Mouse (Mus musculus): ENCODE results near the gene Nup85. TPM values are rescaled to one million over a fixed set of nuclear protein-coding genes. Genes with fewer than 3 reads are reported as not detected.

The Nup85 gene
- total RNA-seq, 2 experiments from 2014 or later: 17.2 to 18.6 TPM

GRCm38 (mm10) chr11:115586403-115586802, 22.2 kb downstream of the Nup85 start:
- TF ChIP-seq CTCF (IDR thresholded peaks at IDR 0.05): no peak
- DNase-seq: no peak
- intact Hi-C loops (cut with DNase I): no loop called here
- no peak overlapping the region for H3K4me3 ChIP-seq
- H3K27ac ChIP-seq: no peak overlapping the region

GRCm38 (mm10) chr11:115587984-115588383, 23.8 kb downstream of the Nup85 start:
- H3K27ac ChIP-seq: no peak overlapping the region
- intact Hi-C loops (cut with DNase I): no loop called here
- no peak overlapping the region for H3K4me3 ChIP-seq
- TF ChIP-seq CTCF (IDR thresholded peaks at IDR 0.05): no peak
- DNase-seq: no peak

- Histone ChIP-seq H3K4me3 (no peak overlapping the region), H3K27ac (peak overlapping the region; percentile 73)
- DNase-seq: no peak
- intact Hi-C loops (cut with DNase I): no loop called here
- no peak for TF ChIP-seq CTCF (IDR thresholded peaks at IDR 0.05)
Observed at GRCm38 (mm10) chr11:115590526-115591075, 26.4 kb downstream of the Nup85 start.

- Histone ChIP-seq H3K4me3 (no peak overlapping the region), H3K27ac (no peak overlapping the region)
- intact Hi-C loops (cut with DNase I): no loop called here
- DNase-seq: no peak
- TF ChIP-seq CTCF (IDR thresholded peaks at IDR 0.05): peak; percentile 18; the same call in 1 of the 2 replicates
Observed at GRCm38 (mm10) chr11:115595209-115595608, 31.0 kb downstream of the Nup85 start.

- TF ChIP-seq CTCF (IDR thresholded peaks at IDR 0.05): no peak
- intact Hi-C loops (cut with DNase I): no loop called here
- Histone ChIP-seq H3K4me3 (no peak overlapping the region), H3K27ac (no peak overlapping the region)
- DNase-seq: no peak
Observed at GRCm38 (mm10) chr11:115598309-115598708, 34.1 kb downstream of the Nup85 start.

GRCm38 (mm10) chr11:115599722-115600121, 35.5 kb downstream of the Nup85 start:
- H3K4me3 ChIP-seq: no peak overlapping the region
- DNase-seq: peak; percentile 10
- TF ChIP-seq CTCF (IDR thresholded peaks at IDR 0.05): no peak
- peak overlapping the region; percentile 5; the same call in 1 of the 2 replicates for H3K27ac ChIP-seq
- intact Hi-C loops (cut with DNase I): loop anchor here (10.0 kb wide), 1 partner anchor 185 kb away; the partner anchor contains the start of gene Atp5h

- Histone ChIP-seq H3K4me3 (no peak overlapping the region), H3K27ac (no peak overlapping the region)
- intact Hi-C loops (cut with DNase I): loop anchor here (10.0 kb wide), 1 partner anchor 186 kb away; the partner anchor contains the start of gene Atp5h
- TF ChIP-seq CTCF (IDR thresholded peaks at IDR 0.05): no peak
- peak; percentile 11 for DNase-seq
Observed at GRCm38 (mm10) chr11:115600743-115601142, 36.5 kb downstream of the Nup85 start.

- H3K27ac ChIP-seq: no peak overlapping the region
- TF ChIP-seq CTCF (IDR thresholded peaks at IDR 0.05): no peak
- no peak for DNase-seq
- intact Hi-C loops (cut with DNase I): loop anchor here (10.0 kb wide), 1 partner anchor 186 kb away; the partner anchor contains the start of gene Atp5h
- no peak overlapping the region for H3K4me3 ChIP-seq
Observed at GRCm38 (mm10) chr11:115601174-115601573, 36.9 kb downstream of the Nup85 start.

- intact Hi-C loops (cut with DNase I): loop anchor here (10.0 kb wide), 1 partner anchor 188 kb away; the partner anchor contains the start of gene Atp5h
- Histone ChIP-seq H3K4me3 (peak overlapping the region; percentile 73), H3K27ac (peak overlapping the region; percentile 97)
- TF ChIP-seq CTCF (IDR thresholded peaks at IDR 0.05): no peak
- DNase-seq: no peak
Observed at GRCm38 (mm10) chr11:115603128-115603475, 38.9 kb downstream of the Nup85 start.

GRCm38 (mm10) chr11:115603476-115604303, 39.5 kb downstream of the Nup85 start, which contains the start of the genes Mrps7 and Gga3:
Gene Mrps7, plus strand, starts transcription at chr11:115603925.
Gene Gga3, minus strand, starts transcription at chr11:115604051.
- H3K4me3 ChIP-seq: peak within 1 kb of the TSS; percentile 73
- intact Hi-C loops (cut with DNase I): loop anchor here (10.0 kb wide), 1 partner anchor 189 kb away; the partner anchor contains the start of gene Atp5h
- no peak for TF ChIP-seq CTCF (IDR thresholded peaks at IDR 0.05)
- peak; percentile 96 for DNase-seq
- peak within 1 kb of the TSS; percentile 97 for H3K27ac ChIP-seq

- H3K27ac ChIP-seq: peak overlapping the region; percentile 97
- intact Hi-C loops (cut with DNase I): loop anchor here (10.0 kb wide), 1 partner anchor 189 kb away; the partner anchor contains the start of gene Atp5h
- peak; percentile 49 for DNase-seq
- H3K4me3 ChIP-seq: peak overlapping the region; percentile 73
- TF ChIP-seq CTCF (IDR thresholded peaks at IDR 0.05): no peak
Observed at GRCm38 (mm10) chr11:115604304-115604696, 40.1 kb downstream of the Nup85 start.

GRCm38 (mm10) chr11:115606733-115607132, 42.5 kb downstream of the Nup85 start:
- no peak overlapping the region for H3K27ac ChIP-seq
- no peak for DNase-seq
- no peak overlapping the region for H3K4me3 ChIP-seq
- TF ChIP-seq CTCF (IDR thresholded peaks at IDR 0.05): no peak
- intact Hi-C loops (cut with DNase I): loop anchor here (10.0 kb wide), 1 partner anchor 192 kb away; the partner anchor contains the start of gene Atp5h
